Mouse (Mus musculus): ENCODE measurements around the gene Mst1r. TPM values are rescaled to one million over a fixed set of nuclear protein-coding genes. Genes with fewer than 3 reads are reported as not detected.

Mst1r gene
- polyA plus RNA-seq, 1 experiment from 2014 or later = 3.9 TPM

GRCm38 (mm10) chr9:107935374-107935773 lies 28.7 kb downstream of the Mst1r start, which contains the start of gene Camkv:
Camkv (plus strand) TSS chr9:107935674.
- Histone ChIP-seq H3K9me3 (ENCODE audit: control insufficient read depth, low read length) (no peaks in the 10 kb centered on the region), H3K4me3 (ENCODE audit: low read depth, low read length) (peak within 1 kb of the TSS; percentile 44), H3K27ac (ENCODE audit: low read depth) (no peak within 1 kb of the TSS), H3K4me1 (replicated peaks; ENCODE audit: control insufficient read depth, insufficient read depth, low read length) (peaks cover 17% of the 10 kb centered on the region), H3K27me3 (replicated peaks; ENCODE audit: control insufficient read depth, insufficient read depth, low read length) (peaks cover 17% of the 10 kb centered on the region), H3K36me3 (ENCODE audit: control insufficient read depth, insufficient read depth, low read length) (no peaks in the 10 kb centered on the region), H3K4me2 (ENCODE audit: low read length) (peak within 1 kb of the TSS; percentile 86), H3K9ac (ENCODE audit: low read length) (peak within 1 kb of the TSS; percentile 39)
- DNase-seq (ENCODE audit: low spot score) (no peak), ATAC-seq (replicated peaks; ENCODE audit: low FRiP score, low TSS enrichment, low read depth) (no peak)
- 17% methylated on average over 3 of the region's 3 CpGs for WGBS

GRCm38 (mm10) chr9:107935790-107936214 lies 29.1 kb downstream of the Mst1r start:
- DNase-seq (ENCODE audit: low spot score) (peak; percentile 74), ATAC-seq (replicated peaks; ENCODE audit: low FRiP score, low TSS enrichment, low read depth) (peak; percentile 23; the same call in 1 of the 2 replicates)

GRCm38 (mm10) chr9:107936215-107936822 lies 29.6 kb downstream of the Mst1r start:
- Histone ChIP-seq H3K4me1 (replicated peaks; ENCODE audit: control insufficient read depth, insufficient read depth, low read length) (peaks cover 17% of the 10 kb centered on the region), H3K27ac (ENCODE audit: low read depth) (no peak overlapping the region), H3K9me3 (ENCODE audit: control insufficient read depth, low read length) (no peaks in the 10 kb centered on the region), H3K36me3 (ENCODE audit: control insufficient read depth, insufficient read depth, low read length) (no peaks in the 10 kb centered on the region), H3K27me3 (replicated peaks; ENCODE audit: control insufficient read depth, insufficient read depth, low read length) (peaks cover 17% of the 10 kb centered on the region), H3K4me2 (ENCODE audit: low read length) (peak overlapping the region; percentile 86), H3K4me3 (ENCODE audit: low read depth, low read length) (peak overlapping the region; percentile 44), H3K9ac (ENCODE audit: low read length) (0 out of 2 replicates have a peak overlapping the region, but pooled peaks have one; percentile 8)
- ATAC-seq (replicated peaks; ENCODE audit: low FRiP score, low TSS enrichment, low read depth) (peak; percentile 18; the same call in 1 of the 2 replicates), DNase-seq (ENCODE audit: low spot score) (peak; percentile 69)
- 5% methylated on average over 29 of the region's 29 CpGs for WGBS

More at GRCm38 (mm10) chr9:107935790-107936214, 29.1 kb downstream of the Mst1r start:
- Histone ChIP-seq H3K4me2 (ENCODE audit: low read length) (peak overlapping the region; percentile 86), H3K9me3 (ENCODE audit: control insufficient read depth, low read length) (no peaks in the 10 kb centered on the region), H3K36me3 (ENCODE audit: control insufficient read depth, insufficient read depth, low read length) (no peaks in the 10 kb centered on the region), H3K27ac (ENCODE audit: low read depth) (no peak overlapping the region), H3K27me3 (replicated peaks; ENCODE audit: control insufficient read depth, insufficient read depth, low read length) (peaks cover 17% of the 10 kb centered on the region), H3K4me3 (ENCODE audit: low read depth, low read length) (peak overlapping the region; percentile 44), H3K4me1 (replicated peaks; ENCODE audit: control insufficient read depth, insufficient read depth, low read length) (peaks cover 17% of the 10 kb centered on the region), H3K9ac (ENCODE audit: low read length) (peak overlapping the region; percentile 39)
- WGBS = 1% methylated on average over 41 of the region's 41 CpGs

- Histone ChIP-seq H3K27ac (ENCODE audit: low read depth) (no peak overlapping the region), H3K9ac (ENCODE audit: low read length) (no peak overlapping the region), H3K4me3 (ENCODE audit: low read depth, low read length) (peak overlapping the region; percentile 44; the same call in 1 of the 2 replicates), H3K27me3 (replicated peaks; ENCODE audit: control insufficient read depth, insufficient read depth, low read length) (peaks cover 17% of the 10 kb centered on the region), H3K4me1 (replicated peaks; ENCODE audit: control insufficient read depth, insufficient read depth, low read length) (peaks cover 16% of the 10 kb centered on the region), H3K36me3 (ENCODE audit: control insufficient read depth, insufficient read depth, low read length) (no peaks in the 10 kb centered on the region), H3K9me3 (ENCODE audit: control insufficient read depth, low read length) (no peaks in the 10 kb centered on the region), H3K4me2 (ENCODE audit: low read length) (peak overlapping the region; percentile 86; the same call in 1 of the 2 replicates)
- ATAC-seq (replicated peaks; ENCODE audit: low FRiP score, low TSS enrichment, low read depth) = no peak
- no peak for DNase-seq (ENCODE audit: low spot score)
- 19% methylated on average over 3 of the region's 3 CpGs for WGBS
Observed at GRCm38 (mm10) chr9:107936831-107937230, 30.2 kb downstream of the Mst1r start.

- H3K36me3 ChIP-seq (ENCODE audit: control insufficient read depth, insufficient read depth, low read length) = no peaks in the 10 kb centered on the region
- no peak overlapping the region for H3K4me2 ChIP-seq (ENCODE audit: low read length)
- no peaks in the 10 kb centered on the region for H3K27me3 ChIP-seq (replicated peaks; ENCODE audit: control insufficient read depth, insufficient read depth, low read length)
- peaks cover 12% of the 10 kb centered on the region; the same call in 1 of the 2 replicates for H3K4me1 ChIP-seq (replicated peaks; ENCODE audit: control insufficient read depth, insufficient read depth, low read length)
- DNase-seq (ENCODE audit: low spot score) (no peak), ATAC-seq (replicated peaks; ENCODE audit: low FRiP score, low TSS enrichment, low read depth) (no peak)
- H3K27ac ChIP-seq (ENCODE audit: low read depth) = no peak overlapping the region
- 88% methylated on average over 31 of the region's 31 CpGs for WGBS
- no peak overlapping the region for H3K4me3 ChIP-seq (ENCODE audit: low read depth, low read length)
- no peak overlapping the region for H3K9ac ChIP-seq (ENCODE audit: low read length)
- no peaks in the 10 kb centered on the region for H3K9me3 ChIP-seq (ENCODE audit: control insufficient read depth, low read length)
Observed at GRCm38 (mm10) chr9:107947241-107948194, 40.8 kb downstream of the Mst1r start.

GRCm38 (mm10) chr9:107949184-107949921 lies 42.7 kb downstream of the Mst1r start:
- Histone ChIP-seq H3K4me3 (ENCODE audit: low read depth, low read length) (no peak overlapping the region), H3K9ac (ENCODE audit: low read length) (no peak overlapping the region), H3K27ac (ENCODE audit: low read depth) (no peak overlapping the region), H3K27me3 (replicated peaks; ENCODE audit: control insufficient read depth, insufficient read depth, low read length) (no peaks in the 10 kb centered on the region), H3K4me1 (replicated peaks; ENCODE audit: control insufficient read depth, insufficient read depth, low read length) (peaks cover 12% of the 10 kb centered on the region; the same call in 1 of the 2 replicates), H3K4me2 (ENCODE audit: low read length) (no peak overlapping the region), H3K9me3 (ENCODE audit: control insufficient read depth, low read length) (no peaks in the 10 kb centered on the region), H3K36me3 (ENCODE audit: control insufficient read depth, insufficient read depth, low read length) (no peaks in the 10 kb centered on the region)
- ATAC-seq (replicated peaks; ENCODE audit: low FRiP score, low TSS enrichment, low read depth) (no peak), DNase-seq (ENCODE audit: low spot score) (no peak)
- 81% methylated on average over 13 of the region's 13 CpGs for WGBS

GRCm38 (mm10) chr9:107949922-107950235 lies 43.2 kb downstream of the Mst1r start, which contains the start of gene Traip:
Traip (plus strand) TSS chr9:107950136.
- Histone ChIP-seq H3K4me3 (ENCODE audit: low read depth, low read length) (peak within 1 kb of the TSS; percentile 66), H3K9me3 (ENCODE audit: control insufficient read depth, low read length) (no peaks in the 10 kb centered on the region), H3K9ac (ENCODE audit: low read length) (peak within 1 kb of the TSS; percentile 56), H3K4me1 (replicated peaks; ENCODE audit: control insufficient read depth, insufficient read depth, low read length) (peaks cover 12% of the 10 kb centered on the region; the same call in 1 of the 2 replicates), H3K4me2 (ENCODE audit: low read length) (peak within 1 kb of the TSS; percentile 64), H3K27ac (ENCODE audit: low read depth) (peak within 1 kb of the TSS; percentile 61), H3K27me3 (replicated peaks; ENCODE audit: control insufficient read depth, insufficient read depth, low read length) (no peaks in the 10 kb centered on the region), H3K36me3 (ENCODE audit: control insufficient read depth, insufficient read depth, low read length) (no peaks in the 10 kb centered on the region)
- ATAC-seq (replicated peaks; ENCODE audit: low FRiP score, low TSS enrichment, low read depth) (no peak), DNase-seq (ENCODE audit: low spot score) (no peak)
- 92% methylated on average over 10 of the region's 10 CpGs for WGBS

Measured in intestine, embryonic 14.5 days (tissue).